Mouse (Mus musculus) adrenal gland, adult (tissue): ENCODE measurements around the gene Gnai1.
A peak's percentile ranks its signal among the peaks of the same experiment; 100 is the strongest.
"Not testable (repeated sequence)": the region's sequence is repeated elsewhere in the genome, so short reads cannot be mapped to it uniquely, and the experiment has no call there.

Source experiments
- DNase-seq, 2 experiments: peaks; one replicate each; pipeline ENCODE4 v3.0.0; 2022 to 2023; ENCODE audit warnings: low spot score in 1 of 2; ENCODE audit not compliant: inconsistent age in 2 of 2

Gnai1 gene

GRCm38 (mm10) chr5:18360281-18360819 is at the start of gene Gnai1:
TSS of gene Gnai1 (minus strand) at chr5:18360355.
- peak; percentile 63 to 93 for DNase-seq

- DNase-seq: no peak
These were observed 7.7 kb upstream of the Gnai1 start for GRCm38 (mm10) chr5:18367864-18368263.

GRCm38 (mm10) chr5:18365460-18365859 is 5.3 kb upstream of the Gnai1 start:
- DNase-seq: no peak

- no peak for DNase-seq
These were observed 801 bp upstream of the Gnai1 start for GRCm38 (mm10) chr5:18360956-18361355.

- DNase-seq: peak; percentile 23 to 84
These were observed 527 bp downstream of the Gnai1 start for GRCm38 (mm10) chr5:18359376-18360280.

GRCm38 (mm10) chr5:18358778-18359177 is 1.4 kb downstream of the Gnai1 start:
- peak in 1 of 2 experiments; percentile 31 for DNase-seq

GRCm38 (mm10) chr5:18358191-18358590 is 2.0 kb downstream of the Gnai1 start:
- DNase-seq: peak; percentile 16 to 74

GRCm38 (mm10) chr5:18347297-18347696 is 12.9 kb downstream of the Gnai1 start:
- no peak for DNase-seq

- no peak for DNase-seq
These were observed 16.6 kb downstream of the Gnai1 start for GRCm38 (mm10) chr5:18343455-18344142.

- no peak for DNase-seq
These were observed 17.2 kb downstream of the Gnai1 start for GRCm38 (mm10) chr5:18342765-18343454.

GRCm38 (mm10) chr5:18341876-18342275 is 18.3 kb downstream of the Gnai1 start:
- DNase-seq: not testable (repeated sequence)

GRCm38 (mm10) chr5:18332256-18332655 is 27.9 kb downstream of the Gnai1 start:
- no peak for DNase-seq

GRCm38 (mm10) chr5:18330726-18331125 is 29.4 kb downstream of the Gnai1 start:
- peak in 1 of 2 experiments; percentile 37 for DNase-seq

- no peak for DNase-seq
These were observed 34.0 kb downstream of the Gnai1 start for GRCm38 (mm10) chr5:18326159-18326558.

- DNase-seq: no peak
These were observed 36.6 kb downstream of the Gnai1 start for GRCm38 (mm10) chr5:18323534-18323933.

- DNase-seq: no peak
These were observed 38.5 kb downstream of the Gnai1 start for GRCm38 (mm10) chr5:18321661-18322060.

- DNase-seq: no peak
These were observed 41.3 kb downstream of the Gnai1 start for GRCm38 (mm10) chr5:18318846-18319245.

GRCm38 (mm10) chr5:18307229-18307804 is 52.8 kb downstream of the Gnai1 start:
- no peak for DNase-seq

GRCm38 (mm10) chr5:18296584-18296983 is 63.6 kb downstream of the Gnai1 start:
- no peak for DNase-seq

- DNase-seq: no peak
These were observed 67.4 kb downstream of the Gnai1 start for GRCm38 (mm10) chr5:18292744-18293143.

GRCm38 (mm10) chr5:18289530-18289929 is 70.6 kb downstream of the Gnai1 start:
- DNase-seq: no peak
